Mouse (Mus musculus): ENCODE results near the gene Fcgr3. TPM values are rescaled to one million over a fixed set of nuclear protein-coding genes. Genes with fewer than 3 reads are reported as not detected.
A peak's percentile ranks its signal among the peaks of the same experiment; 100 is the strongest.

Fcgr3 gene
- total RNA-seq, 4 experiments from 2014 or later: 11.4 to 29.7 (median 23.1) TPM

DNA sequence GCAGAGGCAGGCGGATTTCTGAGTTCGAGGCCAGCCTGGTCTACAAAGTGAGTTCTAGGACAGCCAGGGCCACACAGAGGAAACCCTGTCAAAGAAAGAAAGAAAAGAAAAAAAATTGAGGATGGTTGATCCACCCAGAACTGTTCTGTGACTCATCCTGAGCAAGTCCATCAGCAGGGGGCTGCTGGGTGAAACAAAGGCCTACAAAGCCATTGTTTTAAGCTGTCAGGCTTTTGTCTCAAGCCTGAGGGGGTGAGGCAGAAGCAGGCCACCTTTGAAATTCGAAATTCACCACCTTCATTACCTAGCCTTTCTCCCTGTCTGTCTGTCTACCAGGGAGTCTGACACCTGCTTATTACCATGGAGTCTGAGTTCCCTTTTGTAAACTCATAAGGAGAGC lies 18.2 kb downstream of the Fcgr3 start:
- DNase-seq: no peak

DNA sequence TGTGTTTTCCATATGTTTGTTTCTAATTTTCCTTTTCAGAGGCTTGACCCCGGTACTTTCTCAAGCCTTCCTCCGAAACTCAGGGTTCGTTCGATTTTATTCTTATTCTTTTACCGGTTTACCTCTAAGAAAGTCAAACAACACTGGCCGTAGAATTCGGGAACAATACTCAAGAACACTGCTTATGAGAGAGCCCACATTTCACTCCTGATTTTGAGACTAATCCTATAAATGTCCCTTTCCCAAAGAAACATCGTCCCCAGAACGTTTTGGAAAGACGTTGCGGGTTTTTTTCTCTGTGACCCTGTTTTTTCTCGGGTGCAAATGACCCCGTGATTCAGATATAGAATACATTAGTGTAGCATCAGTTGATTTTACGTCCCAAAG lies 19.7 kb downstream of the Fcgr3 start:
- DNase-seq: no peak

DNA sequence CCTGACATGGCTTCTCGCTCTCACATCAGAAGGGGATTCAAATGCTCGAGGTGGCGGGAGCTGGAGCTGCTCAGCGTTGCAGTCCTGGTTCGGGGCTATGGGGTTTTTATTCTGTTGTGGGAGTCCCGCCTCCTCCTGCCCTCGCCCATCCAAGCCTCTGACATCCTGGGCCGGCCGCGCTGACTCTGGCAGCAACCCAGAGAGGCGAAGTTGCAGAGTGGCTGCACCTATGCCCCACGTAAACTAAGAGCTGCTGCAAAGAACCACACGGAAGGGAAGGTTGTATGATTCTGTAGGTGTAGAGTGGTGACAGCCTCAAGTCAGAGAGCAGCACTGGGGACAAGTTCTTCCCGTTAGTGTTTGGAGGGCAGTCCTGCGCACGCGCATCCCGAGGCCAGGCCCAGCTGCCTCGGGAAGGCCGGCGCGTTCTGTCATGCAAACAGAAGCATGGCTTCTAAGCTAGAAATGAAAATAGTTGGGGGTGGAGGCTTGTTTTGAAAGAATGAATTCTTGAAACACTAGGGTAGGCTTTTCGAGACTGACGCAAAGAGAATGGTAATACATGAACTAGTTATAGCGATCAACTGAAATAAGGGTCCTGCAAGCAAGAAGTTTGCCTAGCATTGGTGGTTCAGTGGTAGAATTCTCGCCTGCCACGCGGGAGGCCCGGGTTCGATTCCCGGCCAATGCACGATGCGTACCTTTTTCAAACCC lies 20.2 kb downstream of the Fcgr3 start:
- peak; percentile 78 for DNase-seq

DNA sequence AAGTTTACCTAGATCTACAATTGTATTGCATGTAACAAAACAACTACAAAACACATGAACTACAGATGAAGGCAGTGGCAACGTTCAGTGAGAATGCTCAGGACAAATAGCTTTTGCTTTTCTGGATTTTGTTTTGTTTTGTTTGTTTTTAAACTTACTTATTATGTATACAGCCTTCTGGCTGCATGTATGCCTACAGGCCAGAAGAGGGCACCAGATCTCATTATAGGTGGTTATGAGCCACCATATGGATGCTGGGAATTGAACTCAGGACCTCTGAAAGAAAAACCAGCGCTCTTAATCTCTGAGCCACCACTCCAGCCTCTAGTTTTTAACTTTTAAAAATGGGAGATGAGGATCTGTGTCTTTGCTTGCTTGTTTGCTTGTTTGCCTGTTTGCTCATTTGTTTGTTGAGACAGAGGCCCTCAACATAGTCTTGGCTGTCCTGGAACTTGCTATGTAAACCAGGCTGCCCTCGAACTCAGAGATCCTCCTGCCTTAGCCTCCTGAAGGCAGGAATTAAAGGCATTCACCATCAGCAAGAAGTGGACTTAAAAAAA lies 21.1 kb downstream of the Fcgr3 start:
- DNase-seq: no peak

DNA sequence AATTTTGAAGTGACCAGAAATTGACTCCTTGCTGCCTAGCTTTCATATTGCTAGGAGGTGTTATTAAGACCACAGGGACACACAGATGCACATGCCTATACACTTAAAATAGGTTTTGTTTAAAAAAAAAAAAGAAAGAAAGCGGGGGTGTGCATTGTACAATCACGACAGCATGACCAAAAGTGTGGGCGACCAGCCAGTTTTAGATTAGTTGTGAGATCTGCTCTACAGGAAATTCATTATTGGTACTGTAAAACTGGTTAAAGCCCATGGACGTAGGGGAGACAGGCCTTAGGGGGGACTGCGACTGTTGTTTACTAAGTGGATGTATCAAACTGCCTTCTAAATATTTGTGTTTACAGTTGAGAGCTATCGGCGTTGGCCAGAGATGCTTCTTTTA lies 24.9 kb downstream of the Fcgr3 start:
- no peak for DNase-seq

DNA sequence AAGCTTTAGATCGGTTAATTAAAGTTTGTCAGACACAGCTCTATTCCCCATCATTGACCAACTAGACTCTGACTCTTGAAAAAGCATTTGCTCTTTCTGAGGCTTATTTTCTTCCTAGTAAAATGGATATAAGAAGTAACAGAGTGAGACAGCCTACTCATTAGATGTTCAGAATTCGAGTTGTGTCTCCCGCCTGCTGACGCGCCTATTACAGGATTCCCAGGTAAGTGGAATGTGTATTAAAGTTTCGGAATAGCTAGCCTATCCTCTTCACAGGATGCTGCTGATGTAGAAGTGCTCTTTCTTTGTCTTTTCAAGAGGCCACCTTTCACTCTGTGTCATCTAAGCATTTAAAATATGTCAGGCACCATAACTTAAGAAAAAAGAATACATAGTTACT lies 25.6 kb downstream of the Fcgr3 start:
- no peak for DNase-seq

DNA sequence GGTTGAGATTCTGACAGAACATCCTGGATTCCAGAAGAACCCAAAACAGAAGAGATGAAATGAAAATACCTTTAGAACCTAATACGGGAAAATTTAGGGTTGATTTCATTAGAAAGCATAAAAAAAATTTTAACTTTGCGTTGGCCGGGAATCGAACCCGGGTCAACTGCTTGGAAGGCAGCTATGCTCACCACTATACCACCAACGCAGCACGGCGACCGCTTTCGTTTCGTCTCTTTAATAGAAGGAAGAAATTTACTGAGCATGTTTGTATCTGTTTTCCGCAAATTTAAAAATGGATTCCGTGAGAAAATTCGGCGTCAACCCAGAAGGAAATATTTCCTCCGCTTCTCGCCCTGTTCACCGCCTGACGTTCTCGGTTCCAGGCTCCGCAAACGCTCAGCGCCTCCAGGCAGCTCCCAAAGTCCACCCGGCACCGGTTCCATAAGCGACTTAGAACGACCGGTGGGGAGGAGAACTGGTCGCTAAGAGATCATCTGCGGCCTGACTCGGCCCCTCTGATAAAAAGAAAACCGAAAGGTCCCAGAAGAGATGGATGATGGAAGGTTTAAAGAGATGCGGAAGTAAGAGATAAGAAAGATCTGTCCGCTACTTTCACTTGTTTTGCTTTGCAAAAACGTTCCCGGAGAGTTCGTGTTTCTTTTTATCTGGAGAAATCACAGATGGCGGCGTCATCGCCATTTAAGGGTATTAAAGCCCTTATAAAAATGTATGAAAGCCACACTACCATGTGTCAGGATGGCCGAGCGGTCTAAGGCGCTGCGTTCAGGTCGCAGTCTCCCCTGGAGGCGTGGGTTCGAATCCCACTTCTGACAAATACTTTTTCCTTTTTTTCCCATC lies 26.6 kb downstream of the Fcgr3 start:
- peak; percentile 79 for DNase-seq

DNA sequence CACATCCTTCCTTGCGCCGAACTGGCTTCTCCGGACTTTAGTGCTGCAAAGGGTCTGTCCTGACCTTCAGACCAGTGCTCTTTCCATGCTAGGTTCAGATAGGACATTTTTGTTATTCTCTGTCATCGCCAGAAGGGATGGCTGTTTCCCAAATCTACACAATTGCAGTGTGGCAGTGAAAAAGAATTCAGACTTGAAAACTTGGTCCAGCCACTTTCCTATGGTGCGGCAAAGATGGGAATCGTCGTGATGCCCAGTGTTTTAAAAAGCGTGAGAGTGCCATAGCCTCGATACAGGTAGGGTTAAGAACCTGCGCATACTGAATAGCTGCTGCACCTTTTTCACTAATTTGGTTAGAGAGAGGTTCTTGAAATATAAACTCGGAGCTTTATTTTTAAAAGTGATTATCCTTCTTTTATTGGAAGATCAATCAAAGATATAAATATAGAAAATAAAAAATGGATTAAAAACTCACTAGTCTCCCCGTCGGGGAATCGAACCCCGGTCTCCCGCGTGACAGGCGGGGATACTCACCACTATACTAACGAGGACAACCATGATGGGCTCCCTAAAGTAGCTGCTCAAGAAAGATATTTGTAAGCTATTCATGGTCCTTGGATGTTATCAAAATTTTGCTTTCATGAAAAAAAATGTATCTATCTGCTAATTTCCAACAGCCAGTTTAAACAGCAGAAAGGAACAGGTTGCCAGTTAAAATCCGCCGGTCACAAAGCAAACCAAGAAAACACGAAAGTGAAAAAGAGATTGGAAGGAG lies 28.0 kb downstream of the Fcgr3 start:
- peak; percentile 51 for DNase-seq

DNA sequence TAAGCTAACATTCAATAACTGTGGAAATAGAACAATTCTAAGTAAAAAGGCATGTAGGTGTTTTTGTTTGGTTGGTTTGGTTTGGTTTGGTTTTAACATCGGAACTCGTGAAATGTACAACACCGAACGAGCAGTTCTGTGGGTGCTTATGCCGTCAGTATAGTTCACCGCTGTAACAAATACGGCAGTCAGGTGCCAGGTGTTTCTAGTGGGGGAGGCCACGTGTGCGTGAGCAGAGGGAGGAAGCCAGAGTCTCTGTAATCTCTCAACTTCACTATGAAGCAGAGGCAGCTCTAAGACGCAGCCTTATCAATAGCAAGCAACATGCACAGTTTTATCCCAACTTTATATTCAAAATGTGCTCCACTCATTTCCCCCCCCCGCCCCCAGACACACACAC lies 29.1 kb downstream of the Fcgr3 start:
- no peak for DNase-seq

DNA sequence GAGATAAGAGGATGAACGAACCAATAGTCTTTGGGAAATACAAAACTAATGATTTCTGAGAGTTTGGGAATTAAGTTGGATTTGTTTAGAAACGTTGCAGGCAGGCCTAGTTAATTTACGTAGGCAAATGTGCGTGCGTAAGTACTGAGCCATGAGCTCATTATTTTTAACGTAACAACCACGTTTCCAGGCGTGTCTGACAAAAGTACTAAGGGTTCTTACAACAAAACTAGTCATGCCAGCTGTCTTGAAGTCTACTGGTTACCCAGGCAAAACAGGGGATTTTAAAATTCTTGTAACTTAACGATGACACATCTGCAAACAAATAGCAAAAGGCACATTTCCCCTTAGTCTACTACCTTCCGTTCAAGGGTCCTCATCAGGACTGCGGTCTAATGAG lies 30.5 kb downstream of the Fcgr3 start:
- DNase-seq: no peak

DNA sequence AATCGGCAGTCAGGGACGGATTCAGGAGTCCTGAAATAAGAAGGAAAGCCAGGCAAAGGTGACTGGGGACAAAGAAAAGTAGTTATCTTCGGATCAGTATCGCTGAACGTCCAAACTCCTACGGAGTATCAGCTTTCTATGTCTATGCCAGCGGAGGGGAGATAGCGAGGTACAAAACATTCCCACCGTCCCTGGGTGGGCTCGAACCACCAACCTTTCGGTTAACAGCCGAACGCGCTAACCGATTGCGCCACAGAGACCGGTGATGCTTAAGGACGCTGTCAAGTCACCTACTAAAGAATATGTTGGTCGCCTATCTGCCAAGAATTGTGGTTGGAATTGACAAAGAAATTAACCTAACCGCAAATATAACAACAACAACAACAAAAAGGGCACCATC lies 31.0 kb downstream of the Fcgr3 start:
- peak; percentile 83 for DNase-seq

DNA sequence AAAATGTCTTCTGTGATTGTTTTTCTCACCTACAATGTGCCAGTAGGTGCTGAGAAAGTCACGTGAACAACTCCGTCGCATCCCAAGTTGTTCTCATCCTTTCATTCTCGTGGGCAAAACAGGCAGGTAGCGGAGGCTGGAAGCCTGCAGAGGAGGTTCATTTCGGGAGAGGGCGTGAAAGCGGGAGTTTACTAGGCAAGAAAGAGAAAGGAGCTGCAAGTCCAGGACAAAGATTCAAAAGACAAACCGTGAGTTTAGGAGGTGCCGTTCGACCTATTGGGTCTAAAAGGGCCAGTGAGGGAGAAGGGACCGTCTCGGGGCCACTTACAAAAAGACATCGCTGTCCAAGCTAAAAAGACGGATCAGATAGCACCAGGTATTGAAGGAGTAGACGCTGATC lies 31.5 kb downstream of the Fcgr3 start:
- no peak for DNase-seq

DNA sequence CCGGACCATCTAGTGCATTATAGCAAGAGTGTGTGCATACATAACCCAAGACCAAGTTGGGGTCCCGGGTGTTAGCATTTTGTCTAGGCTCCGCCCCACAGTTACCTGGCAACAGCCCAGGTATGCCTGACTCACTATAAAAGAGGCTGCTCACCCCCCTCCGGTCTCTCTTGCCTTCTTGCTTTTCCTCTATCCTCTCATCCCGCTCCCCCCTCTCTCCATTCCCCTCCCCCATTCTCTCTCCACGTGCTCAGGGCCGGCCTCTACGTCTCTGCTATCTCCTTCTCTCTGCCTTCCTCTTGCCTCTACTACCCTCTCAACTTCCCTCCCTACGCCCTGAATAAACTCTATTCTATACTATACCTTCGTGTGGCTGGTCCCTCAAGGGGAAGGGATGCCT lies 32.0 kb downstream of the Fcgr3 start:
- no peak for DNase-seq

DNA sequence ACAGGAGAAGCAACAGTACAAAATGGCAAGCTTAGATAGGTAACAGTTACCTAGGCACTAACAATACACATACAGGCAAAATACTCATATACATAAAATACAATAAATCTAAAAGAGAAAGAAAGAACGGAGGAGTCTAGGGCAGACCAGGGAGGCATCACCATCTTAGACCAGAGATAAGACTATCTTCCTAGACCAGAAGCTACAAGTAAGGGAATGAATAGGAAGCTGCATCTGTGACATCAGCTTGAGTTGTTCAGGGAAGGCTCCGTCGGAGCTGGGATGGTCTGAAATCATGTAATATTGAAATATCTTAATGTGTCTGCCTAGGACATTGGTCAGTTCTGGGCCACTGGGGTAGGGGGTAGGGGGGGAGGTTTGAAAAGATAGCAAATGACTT lies 33.0 kb downstream of the Fcgr3 start:
- DNase-seq: no peak

DNA sequence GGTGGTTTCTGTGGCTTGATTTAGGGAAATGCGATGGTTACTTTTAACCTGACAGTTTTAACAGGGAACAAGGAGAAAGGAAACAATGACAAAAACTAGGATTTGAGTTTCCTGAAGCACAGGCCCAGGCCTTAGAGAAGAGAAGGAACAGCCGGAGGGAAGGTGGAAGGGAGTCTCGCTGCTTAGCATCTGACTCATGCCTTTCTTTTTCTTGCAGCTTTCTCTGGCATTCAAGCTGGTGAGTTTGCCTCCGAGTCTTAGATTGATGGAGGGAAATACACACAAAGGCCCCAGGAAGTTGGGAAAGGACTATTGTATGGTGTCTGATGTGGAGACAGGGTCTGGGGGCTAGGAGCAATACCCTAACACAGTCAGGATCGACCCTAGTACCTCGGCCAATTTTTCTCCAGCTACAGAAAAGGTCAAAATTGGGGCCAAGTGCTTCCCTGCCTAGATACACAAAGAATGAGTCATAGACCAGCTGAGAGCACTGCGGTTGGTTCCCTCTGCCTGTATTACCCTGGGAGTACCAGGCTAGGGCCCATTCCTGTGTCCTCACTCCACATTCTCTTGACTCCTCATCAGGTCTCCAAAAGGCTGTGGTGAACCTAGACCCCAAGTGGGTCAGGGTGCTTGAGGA lies 45.3 kb downstream of the Fcgr3 start:
- peak; percentile 37 for DNase-seq

DNA sequence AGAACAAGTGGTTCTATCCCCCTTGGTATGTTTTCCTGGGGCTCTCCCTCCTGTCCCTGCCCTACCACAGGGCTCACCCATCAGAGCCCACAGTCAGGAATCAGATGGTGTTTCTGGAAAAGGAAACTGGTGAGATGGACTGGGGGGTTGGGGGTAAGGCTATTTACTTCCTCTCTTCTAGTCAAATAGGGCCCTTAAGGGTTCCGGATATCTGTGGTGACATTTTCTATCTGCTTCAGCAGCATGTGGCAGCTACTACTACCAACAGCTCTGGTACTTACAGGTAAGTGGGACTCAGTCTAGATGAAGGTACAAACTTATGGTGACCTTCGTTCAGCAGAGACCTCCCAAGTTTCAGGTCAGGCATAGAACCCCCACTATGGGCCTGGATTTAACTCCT lies 46.0 kb downstream of the Fcgr3 start, which contains the start of gene Fcgr4:
Gene Fcgr4, plus strand, starts transcription at position 184 of the 400 bp plus-strand sequence.
- DNase-seq: no peak

DNA sequence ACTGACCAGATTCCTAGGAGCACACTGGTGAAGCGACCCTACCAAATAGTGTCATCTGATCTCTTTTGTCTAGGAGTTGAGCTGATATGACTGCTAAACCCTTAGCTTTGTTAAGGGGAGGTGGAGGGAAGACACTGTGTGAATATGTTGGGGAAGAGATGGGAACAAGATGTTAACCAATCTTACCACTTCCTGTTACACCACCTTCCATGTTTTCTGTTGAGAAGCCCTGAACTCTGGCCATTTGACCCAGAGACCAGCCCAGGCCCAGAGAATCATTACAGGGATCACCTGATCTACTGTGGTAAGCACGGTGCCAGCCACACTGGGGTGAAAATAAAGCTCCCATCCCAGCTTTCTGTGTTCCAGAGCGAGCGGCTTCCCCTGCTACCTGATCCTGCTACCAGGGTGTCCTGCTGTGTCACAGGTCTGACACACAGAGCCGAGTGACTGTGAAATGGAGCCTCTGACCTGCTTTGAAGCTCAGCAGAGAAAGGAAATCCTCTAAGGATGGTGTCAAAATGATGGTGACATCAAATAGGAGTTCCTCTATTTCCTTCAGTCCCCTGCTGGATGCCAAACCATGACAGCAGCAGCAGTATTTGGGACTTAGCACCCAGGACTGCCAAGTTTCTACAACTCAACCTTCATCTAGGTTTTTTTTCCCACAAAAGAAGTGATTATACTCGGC lies 47.1 kb downstream of the Fcgr3 start:
- DNase-seq: no peak

DNA sequence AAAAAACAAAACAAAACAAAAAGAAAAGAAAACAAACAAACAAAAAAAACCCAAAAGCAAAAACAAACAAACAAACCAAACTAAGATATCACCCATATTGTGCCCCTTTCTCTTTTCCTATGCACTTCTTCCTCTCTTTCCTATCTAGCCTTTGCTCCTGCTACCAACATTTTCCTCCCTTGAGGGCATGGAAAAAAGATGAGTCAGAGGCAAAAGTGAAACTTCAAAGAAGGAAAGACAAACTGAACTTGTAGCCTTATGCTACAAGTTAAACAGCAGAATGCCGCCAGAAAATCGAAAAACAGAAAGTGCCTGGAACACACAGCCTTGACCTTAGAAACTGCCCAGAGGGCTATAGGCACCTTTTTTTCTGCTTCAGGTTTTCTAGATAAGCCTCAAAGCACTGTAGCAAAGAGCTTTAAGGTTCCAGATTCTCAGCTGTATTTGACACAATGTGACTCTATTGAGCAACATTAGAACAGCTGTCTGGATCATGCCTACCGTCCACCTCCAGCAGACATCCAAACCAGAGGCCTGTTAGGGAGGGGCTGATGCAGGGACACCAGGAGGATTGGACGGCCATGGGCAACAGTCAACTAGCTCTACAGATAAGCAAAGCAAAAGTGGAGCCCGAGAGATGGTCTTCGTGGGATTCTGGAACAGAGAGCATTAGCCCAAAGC lies 47.9 kb downstream of the Fcgr3 start:
- DNase-seq: no peak

DNA sequence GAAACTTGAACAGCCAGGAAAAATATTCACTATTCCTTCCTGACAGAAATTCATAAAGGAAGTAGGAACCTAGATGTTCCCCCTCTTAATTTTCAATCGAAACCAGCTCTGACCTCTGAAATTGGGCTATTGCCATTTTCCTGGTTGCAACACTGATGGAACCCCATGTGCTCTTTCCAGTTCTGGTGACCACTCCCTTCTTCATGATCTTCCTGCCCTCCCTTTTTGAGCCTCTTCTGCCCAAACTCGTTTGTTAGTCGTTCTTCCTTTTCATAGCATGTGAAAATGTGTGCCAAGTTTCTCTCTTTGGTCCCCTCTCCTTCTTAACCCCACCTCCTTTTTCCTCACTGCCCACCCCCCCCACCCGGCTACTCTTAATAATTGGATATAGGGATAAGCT lies 53.0 kb downstream of the Fcgr3 start:
- no peak for DNase-seq

DNA sequence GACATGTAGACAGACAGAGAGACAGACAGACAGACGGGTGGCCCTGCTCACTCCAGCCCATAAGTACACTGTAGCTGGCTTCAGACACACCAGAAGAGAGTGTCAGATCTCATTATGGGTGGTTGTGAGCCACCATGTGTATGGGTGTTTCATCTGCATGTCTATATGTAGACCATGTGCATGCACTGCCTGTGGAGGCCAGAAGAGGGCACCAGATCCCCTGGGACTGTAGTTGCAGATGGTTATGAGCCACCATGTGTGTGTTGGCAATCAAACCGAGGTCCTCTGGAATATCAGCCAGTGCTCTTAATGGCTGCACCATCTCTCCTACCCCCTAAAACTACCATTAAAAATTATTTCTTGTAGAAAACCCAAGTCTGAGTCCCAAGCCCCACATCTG lies 57.8 kb downstream of the Fcgr3 start:
- DNase-seq: no peak

DNA sequence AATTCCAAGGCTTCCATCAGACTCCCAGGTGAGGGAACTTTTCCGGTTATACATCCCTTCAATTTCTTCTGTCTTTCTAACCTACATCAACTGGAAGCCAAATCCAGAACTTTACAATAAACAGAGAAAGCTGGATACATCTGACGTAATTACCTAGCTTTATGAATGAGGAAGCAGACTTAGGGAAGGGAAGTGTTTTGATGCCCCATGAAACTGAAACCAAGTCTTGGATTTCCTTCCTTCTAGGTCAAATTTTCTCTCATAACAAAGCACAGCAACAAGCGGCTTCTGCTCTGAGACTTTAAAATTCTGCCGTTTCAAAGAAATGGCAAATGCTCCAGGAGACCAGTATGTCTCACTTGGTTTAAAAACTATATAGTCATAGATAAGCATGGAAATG lies 58.4 kb downstream of the Fcgr3 start:
- no peak for DNase-seq
